Mouse (Mus musculus) kidney, adult 2 months (tissue): ENCODE results near the gene Med4. TPM values are rescaled to one million over a fixed set of nuclear protein-coding genes. Genes with fewer than 3 reads are reported as not detected.
"Not testable (repeated sequence)": the region's sequence is repeated elsewhere in the genome, so short reads cannot be mapped to it uniquely, and the experiment has no call there.

Experiments used
- DNase-seq: peaks from one replicate; pipeline ENCODE4 v3.0.0; 2021
- H3K27ac ChIP-seq: fragments of 200-500 bp; 2 replicates; pipeline ENCODE4 v1.5.1; 2012; ENCODE audit warnings: low read depth, low read length, control low read depth, inconsistent platforms; ENCODE audit not compliant: insufficient read depth
- H3K27me3 ChIP-seq: fragments of 200-500 bp; replicated peaks from 2 replicates; pipeline ENCODE4 v1.6.1; 2012; ENCODE audit warnings: mild to moderate bottlenecking, moderate library complexity, low read length, inconsistent platforms; ENCODE audit not compliant: control insufficient read depth, insufficient read depth
- H3K36me3 ChIP-seq: fragments of 200-500 bp; 2 replicates; pipeline ENCODE4 v1.6.1; 2012; ENCODE audit warnings: mild to moderate bottlenecking, moderate library complexity, low read length, inconsistent platforms; ENCODE audit not compliant: control insufficient read depth, insufficient read depth
- H3K4me1 ChIP-seq: fragments of 200-500 bp; 2 replicates; pipeline ENCODE4 v1.6.1; 2011; ENCODE audit warnings: low read length; ENCODE audit not compliant: control insufficient read depth, insufficient read depth
- H3K4me3 ChIP-seq: fragments of 200-500 bp; 2 replicates; pipeline ENCODE4 v1.5.1; 2011; ENCODE audit warnings: mild to moderate bottlenecking, low read depth, low read length, control low read depth; ENCODE audit not compliant: insufficient read depth
- CTCF ChIP-seq: fragments of 200-500 bp; conservative IDR thresholded peaks from 2 replicates; pipeline ENCODE4 v1.5.1; 2011; ENCODE audit warnings: low read depth, mild to moderate bottlenecking, control low read depth, low read length, moderate library complexity, mixed read lengths; ENCODE audit not compliant: insufficient read depth, insufficient read length
- POLR2A ChIP-seq: fragments of 200-500 bp; IDR thresholded peaks from one replicate; pipeline ENCODE4 v1.6.1; 2011; ENCODE audit warnings: low read depth, low read length, control low read depth
- WGBS: fragments of 180-500 bp; shearing (Covaris S2); methylation state at CpG from one replicate; pipeline ENCODE4 v1.1.7; 2018; 5-methylcytosine and 5-hydroxymethylcytosine counted together
- polyA plus RNA-seq: library from polyadenylated mRNA; depleted of rRNA; stranded (reverse); fragments of >200 nt; gene quantifications from 2 replicates; pipeline ENCODE4 v1.2.3, GENCODE M21; 2012

Med4 gene
- polyA plus RNA-seq, 1 experiment: 13.6 TPM

DNA sequence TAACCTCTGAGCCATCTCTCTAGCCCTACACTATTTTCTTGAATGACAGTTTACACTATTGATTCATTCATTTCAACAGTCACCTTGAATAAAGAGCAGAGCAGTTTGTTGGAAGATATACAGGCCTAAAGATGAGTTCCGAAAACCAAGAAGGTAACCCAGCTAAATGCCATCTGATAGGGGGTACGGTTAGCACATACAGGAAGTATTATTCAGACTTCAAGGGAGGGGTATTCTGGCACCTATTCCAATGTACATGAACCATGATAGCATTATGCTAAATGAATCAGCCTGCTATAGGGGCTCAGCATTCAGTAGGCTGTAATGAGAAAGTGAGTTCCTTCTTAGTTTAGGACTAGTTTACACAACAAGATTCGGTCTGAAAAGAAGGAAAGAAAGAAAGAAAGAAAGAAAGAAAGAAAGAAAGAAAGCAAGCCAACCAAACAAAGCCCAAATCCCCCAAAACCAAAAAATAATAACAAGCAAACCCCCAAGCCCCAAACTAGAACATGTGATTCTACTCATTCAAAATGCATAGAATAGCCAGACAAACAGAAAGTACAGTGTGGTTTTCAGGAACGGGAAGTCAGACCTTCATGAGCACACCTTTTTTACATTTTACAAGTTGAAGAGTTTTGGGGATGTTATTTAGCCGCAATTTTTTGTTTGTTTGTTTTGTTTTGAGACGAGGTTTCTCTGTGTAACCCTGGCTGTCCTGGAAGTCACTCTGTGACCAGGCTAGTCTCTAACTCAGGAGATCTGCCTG, 1.0 kb upstream of the Med4 start:
- no peaks in the 10 kb centered on the region for H3K27me3 ChIP-seq
- no peak for DNase-seq
- 93% methylated on average over 6 of the region's 6 CpGs for whole genome bisulfite sequencing

DNA sequence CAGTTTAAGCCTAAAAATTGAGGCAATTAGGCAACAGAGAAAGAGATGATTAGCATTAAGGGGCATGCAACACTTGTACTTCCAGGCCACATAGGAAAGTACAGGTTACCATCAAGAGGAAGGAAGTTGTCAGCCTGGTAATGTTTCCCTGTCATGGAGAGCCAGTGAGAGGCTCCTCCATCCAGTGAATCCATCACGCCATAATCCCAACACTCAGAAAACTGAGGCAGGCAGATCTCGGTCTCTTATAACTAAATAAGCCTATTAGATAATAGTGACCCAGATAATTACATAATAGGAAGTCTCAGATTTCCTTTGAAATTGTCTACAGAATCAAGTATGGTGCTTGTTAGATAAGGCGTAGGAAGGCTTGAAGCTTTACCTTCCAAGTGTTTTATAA, 14.3 kb downstream of the Med4 start:
- Histone ChIP-seq H3K36me3 (no peaks in the 10 kb centered on the region), H3K27me3 (no peaks in the 10 kb centered on the region), H3K4me1 (no peaks in the 10 kb centered on the region), H3K4me3 (no peak overlapping the region), H3K27ac (no peak overlapping the region)
- DNase-seq: no peak
- WGBS: 67% methylated on average over 3 of the region's 3 CpGs
- TF ChIP-seq CTCF (no peak), POLR2A (no peak)

More for the DNA sequence above, 1.0 kb upstream of the Med4 start:
- TF ChIP-seq CTCF (no peak), POLR2A (no peak)
- Histone ChIP-seq H3K4me3 (no peak overlapping the region), H3K36me3 (no peaks in the 10 kb centered on the region), H3K27ac (no peak overlapping the region), H3K4me1 (peaks cover 6% of the 10 kb centered on the region; the same call in 1 of the 2 replicates)

DNA sequence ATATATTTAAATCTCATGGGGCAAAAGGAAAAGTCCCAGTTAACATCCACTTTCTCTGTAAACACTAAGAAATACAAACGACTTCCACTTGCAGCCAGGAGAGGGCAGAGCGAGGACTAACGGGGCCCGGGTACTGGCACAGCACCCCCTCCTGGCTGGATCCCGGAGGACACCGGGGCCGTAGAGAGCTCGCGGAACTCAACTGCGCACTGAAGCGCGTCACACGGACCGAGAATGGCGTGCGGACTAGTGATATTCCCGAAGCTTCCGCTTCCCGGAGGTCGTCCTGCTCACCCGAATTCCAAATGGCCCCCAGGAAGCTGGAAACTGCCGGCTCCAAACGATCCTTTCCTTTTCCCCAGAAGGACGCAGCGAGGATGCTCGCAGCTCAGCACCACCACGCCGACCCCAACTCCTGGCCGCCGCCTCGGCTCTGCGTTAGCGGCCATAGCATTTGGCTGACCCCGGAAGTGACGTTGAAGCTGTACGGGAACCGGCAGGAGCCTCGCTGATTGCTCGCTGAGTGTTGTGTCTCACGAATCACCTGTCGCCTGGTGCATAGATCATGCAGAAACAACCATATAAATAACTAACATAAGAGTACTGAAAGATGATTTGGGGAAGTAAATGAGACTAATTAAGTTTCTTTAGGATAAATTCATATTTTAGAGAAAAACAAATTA, 15.1 kb downstream of the Med4 start, which contains the start of gene Sucla2:
Gene Sucla2, plus strand, starts transcription at position 554 of the 683 bp plus-strand sequence.
- under 1% methylated on average over 41 of the region's 41 CpGs for WGBS
- H3K27ac ChIP-seq: peak within 1 kb of the TSS; percentile 90
- no peaks in the 10 kb centered on the region for H3K27me3 ChIP-seq
- TF ChIP-seq CTCF (peak; percentile 100; the same call in 1 of the 2 replicates), POLR2A (no peak)
- DNase-seq: peak; percentile 97
- H3K36me3 ChIP-seq: no peaks in the 10 kb centered on the region
- H3K4me3 ChIP-seq: peak within 1 kb of the TSS; percentile 44
- H3K4me1 ChIP-seq: no peaks in the 10 kb centered on the region

DNA sequence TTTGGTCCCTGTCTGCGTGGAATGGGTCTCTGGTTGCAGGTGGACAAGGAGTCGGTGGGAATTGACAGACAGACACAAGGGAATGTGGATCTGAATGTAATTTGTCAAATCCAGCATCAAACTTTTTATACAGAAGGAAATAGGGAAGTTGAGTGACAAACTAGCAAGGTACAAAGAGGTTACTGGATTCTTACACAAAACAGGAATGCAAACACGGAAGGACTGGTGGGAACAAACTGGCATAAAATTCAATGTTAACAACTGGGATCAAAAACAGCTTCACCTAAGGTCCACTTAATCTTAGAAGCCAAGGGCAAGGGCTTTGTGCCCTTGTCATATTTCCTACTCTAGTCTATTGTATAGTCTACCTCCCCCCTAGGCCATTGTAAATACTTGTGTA, 18.8 kb downstream of the Med4 start:
- WGBS: 85% methylated on average over 3 of the region's 3 CpGs
- not testable (repeated sequence) for H3K4me1 ChIP-seq, DNase-seq, H3K27me3 ChIP-seq, H3K4me3 ChIP-seq, H3K36me3 ChIP-seq, H3K27ac ChIP-seq

DNA sequence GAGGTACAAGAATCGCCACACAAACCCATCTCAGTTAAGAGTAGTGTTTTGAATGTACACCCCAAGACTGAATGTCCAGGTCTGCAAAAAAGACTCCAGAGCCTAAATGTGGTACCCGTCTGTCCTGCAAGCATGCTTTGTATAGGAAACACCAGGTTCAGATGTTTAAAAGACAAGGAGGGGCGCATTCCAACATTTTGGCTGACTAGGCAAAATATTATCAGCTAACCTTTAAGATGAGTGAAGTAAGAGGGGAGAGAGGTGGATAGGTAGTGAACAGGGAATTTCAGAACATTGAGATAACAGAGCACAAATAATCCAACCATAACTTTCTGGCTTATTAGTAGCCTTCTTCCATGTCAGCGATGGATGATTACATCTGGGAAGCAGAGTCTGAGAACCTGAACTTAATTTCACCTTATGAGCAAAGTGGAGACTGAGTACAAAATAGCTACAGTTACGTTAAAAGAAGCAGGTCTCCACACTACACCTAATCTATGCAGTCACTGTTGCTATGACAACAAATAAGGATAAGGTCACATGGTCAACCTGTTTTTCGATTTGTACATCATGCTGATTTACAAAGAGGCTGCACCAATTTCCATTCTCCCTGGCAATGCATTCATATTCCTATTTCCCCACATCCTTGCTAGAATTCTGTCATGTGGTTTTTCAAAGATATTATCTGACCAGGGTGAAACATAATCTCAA, 24.1 kb downstream of the Med4 start:
- 66% methylated on average over 6 of the region's 6 CpGs for WGBS
- no peaks in the 10 kb centered on the region for H3K4me1 ChIP-seq
- no peaks in the 10 kb centered on the region for H3K27me3 ChIP-seq
- H3K4me3 ChIP-seq: no peak overlapping the region
- no peak for DNase-seq
- TF ChIP-seq POLR2A: no peak
- TF ChIP-seq CTCF: no peak
- no peak overlapping the region for H3K27ac ChIP-seq
- no peaks in the 10 kb centered on the region for H3K36me3 ChIP-seq

DNA sequence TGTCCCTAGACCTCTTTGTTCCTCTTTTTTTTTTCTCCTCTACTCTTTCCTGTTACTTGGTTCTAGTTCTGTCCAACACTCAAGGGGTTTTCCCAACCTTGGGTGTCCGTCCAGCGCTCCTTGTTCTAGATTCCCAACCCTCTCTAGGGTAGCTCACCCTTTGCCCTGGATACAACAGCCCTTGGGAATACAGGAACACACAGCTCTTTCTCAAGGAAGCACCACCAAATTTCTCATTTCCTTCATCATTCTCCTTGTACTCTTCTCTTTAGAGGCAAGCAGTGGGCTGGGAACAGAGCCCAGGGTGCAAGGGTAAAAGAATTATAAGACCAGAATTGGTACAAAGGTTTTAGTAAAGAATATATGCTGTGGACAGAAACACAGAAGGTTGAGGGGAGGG, 25.8 kb downstream of the Med4 start:
- WGBS: 66% methylated on average over 2 of the region's 2 CpGs
- Histone ChIP-seq H3K36me3 (no peaks in the 10 kb centered on the region), H3K27ac (no peak overlapping the region), H3K4me1 (no peaks in the 10 kb centered on the region), H3K4me3 (no peak overlapping the region), H3K27me3 (no peaks in the 10 kb centered on the region)
- DNase-seq: no peak
- no peak for TF ChIP-seq CTCF
- TF ChIP-seq POLR2A: no peak

DNA sequence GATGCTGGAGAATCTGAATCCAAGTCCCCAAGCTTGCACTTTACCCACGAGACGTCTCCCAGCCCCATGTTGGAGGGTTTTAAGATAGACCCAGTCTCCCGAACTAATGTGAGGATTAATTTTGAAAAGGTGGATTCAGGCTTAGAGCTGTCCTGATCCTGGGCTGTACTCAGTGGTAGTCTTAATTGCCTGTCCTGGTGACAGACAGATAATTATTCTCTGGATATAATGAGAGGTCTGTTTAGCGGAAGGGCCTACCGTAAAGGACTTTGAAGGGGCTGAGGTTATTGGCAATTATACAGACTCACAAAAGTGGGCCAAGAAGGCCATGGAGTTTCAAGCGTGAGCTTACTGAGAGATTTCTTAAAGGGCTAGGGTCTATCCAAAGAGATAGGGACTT, 34.0 kb downstream of the Med4 start:
- no peak overlapping the region for H3K4me3 ChIP-seq
- H3K27ac ChIP-seq: no peak overlapping the region
- H3K4me1 ChIP-seq: no peaks in the 10 kb centered on the region
- H3K36me3 ChIP-seq: no peaks in the 10 kb centered on the region
- 72% methylated on average over 6 of the region's 6 CpGs for WGBS
- no peak for DNase-seq
- TF ChIP-seq POLR2A: no peak
- no peak for TF ChIP-seq CTCF
- no peaks in the 10 kb centered on the region for H3K27me3 ChIP-seq
